Mouse (Mus musculus): ENCODE data around the gene Golga7b.

Gene Golga7b

DNA sequence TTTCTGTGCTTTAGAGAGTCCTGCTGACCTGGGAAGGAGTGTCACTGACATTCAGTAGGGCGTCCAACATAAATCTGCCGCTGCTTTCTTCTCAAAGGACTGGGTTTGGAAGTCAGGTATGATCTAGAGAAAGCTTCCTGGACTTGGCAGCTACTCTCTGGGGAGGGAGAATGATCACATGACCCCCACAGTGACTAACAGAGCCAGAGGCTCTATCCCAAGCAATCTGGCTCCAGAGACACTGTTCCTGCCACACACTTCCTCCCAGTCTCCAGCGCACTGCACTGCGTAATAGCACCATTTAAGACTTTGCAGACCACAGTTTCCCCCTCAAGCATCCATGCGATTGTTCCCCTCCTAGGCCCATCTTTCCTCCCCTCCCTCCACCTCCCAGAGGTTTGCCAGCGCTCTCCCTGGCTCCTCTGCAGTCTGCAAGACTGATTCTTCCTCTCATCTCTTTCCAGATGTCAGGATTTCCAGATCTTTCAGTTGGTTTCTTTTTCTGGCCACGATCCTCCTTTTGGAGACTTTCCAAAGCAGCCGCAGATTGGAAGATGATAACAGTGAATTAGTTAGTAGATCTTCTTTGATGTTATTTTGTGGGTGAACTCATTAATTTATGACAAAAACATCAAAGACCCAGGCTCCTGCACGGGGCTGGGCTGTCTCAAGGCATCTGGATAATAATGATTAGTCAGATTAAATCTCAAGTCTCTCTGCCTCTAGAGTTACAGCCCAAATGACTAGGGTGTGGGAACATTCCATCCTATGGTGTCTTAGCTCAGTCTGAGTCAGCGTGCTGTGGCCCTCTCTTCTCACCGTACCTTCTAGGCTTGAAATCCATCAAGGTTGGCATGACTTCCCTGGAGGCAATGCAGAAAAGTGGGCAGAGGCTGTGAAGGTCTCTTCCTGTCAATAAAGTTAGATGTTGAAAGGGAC lies 2.9 kb downstream of the Golga7b start:
- no peak for DNase-seq (ENCODE audit: low spot score)

DNA sequence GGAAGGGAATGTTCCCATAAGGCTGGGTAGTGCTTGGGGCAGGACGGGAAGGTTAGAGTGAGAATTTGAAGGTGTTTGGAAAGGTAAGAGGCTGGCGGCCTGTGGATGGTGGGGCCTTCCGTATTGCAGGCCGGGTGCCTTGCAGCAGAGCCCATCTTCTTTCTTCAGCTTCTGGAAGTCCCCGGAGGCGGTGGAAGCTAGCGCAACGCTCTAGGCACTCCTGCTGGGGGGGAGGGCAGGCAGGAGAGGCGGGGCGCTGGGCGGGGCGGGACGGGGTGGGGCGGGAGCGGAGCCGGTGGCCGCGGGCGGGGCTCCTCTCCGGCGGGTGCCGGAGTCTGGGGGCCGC lies 8.0 kb downstream of the Golga7b start:
- DNase-seq (ENCODE audit: low spot score), result no peak

- no peak for DNase-seq (ENCODE audit: low spot score)
Observed at GRCm38 (mm10) chr19:42255784-42256610, 8.6 kb downstream of the Golga7b start.

DNA sequence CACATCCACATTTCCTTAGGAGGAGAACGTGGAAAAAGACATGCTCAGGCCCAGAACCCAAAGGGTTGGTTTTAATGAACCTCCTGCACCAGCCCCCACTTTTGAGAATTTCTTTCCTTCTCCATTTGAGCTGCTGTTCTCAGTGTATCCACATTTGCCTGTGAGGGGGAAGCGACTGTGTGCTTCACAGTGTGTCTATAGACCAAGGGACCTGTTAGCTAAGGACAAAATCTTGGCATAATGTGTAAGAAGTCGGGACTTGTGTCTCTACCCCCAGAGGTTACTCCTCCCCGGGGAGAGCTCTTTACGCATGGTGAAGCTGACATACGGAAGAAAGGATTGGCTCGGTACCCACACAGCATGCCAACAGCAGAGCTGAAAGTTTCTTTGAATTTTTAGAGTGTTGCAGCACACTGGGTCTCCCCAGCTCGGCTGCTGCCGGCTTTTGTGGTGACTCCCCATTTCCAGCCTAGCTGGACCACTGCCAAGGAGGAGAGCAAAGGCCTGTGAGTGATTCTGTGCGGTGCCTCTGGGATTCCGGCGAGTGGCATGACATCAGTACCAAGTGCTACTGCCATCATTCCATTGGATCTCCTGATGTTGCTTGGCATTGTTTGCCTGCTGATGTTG lies 9.4 kb downstream of the Golga7b start:
- no peak for DNase-seq (ENCODE audit: low spot score)

GRCm38 (mm10) chr19:42257241-42257635 lies 9.9 kb downstream of the Golga7b start:
- DNase-seq (ENCODE audit: low spot score), result no peak

DNA sequence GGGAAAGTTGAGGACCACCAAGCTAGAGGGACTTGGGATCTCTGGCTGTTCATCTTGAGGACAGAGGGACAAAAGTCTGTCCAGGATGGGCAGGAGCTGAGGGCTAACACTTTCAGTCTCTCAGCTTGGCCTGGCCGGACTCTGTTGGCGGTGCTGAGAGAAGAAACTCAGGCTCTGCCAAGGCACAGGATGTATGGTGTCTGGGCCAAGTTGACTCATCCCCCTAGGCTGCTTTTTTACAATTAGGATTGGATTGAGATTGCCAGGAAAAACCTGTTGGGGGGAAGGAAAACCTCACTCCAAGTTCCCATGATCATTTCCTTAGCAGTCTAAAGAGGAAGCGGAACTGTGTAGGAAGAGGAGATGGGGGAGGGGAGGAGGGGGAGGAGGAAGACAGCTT lies 10.7 kb downstream of the Golga7b start:
- DNase-seq (ENCODE audit: low spot score), result no peak

DNA sequence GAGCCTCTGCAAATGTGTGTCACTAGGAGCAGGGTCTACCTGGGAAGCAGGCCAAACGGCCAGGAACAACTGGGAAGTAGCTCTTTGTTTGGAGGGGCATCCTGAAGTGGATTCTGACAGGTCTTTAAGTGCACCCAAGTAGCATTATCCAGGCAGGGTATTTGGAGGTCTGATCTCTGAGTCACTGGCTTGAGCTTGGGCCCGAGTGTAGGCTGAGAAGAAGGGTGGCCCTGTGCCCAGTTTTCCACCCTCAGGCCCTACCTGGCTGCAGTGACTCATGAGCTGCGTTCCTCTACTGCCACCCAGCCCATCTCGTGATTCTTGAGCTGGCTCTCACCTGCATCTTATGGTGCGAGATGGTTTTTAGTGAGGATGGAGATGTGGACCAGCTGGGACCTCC lies 11.2 kb downstream of the Golga7b start:
- no peak for DNase-seq (ENCODE audit: low spot score)

- no peak for DNase-seq (ENCODE audit: low spot score)
Observed at GRCm38 (mm10) chr19:42260486-42260885, 13.1 kb downstream of the Golga7b start.

DNA sequence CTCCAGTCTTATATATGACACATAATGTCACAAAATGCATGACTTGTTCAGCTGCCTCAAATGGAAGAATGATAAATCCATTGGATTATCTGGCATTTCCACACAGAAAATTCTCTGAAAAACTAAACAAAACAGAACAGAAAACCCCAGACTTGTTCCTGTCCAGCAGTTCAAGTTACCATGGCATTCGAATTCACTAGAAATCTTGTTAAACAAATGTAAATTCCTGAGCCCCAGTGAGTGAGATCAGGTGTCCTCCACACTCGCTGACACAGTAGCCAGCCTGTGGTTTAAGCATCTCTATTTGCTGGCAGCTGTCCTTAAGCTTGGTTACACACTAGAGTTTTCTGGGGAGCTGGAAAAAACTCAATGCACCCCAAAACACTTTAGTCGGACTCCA lies 16.1 kb downstream of the Golga7b start:
- no peak for DNase-seq (ENCODE audit: low spot score)

DNA sequence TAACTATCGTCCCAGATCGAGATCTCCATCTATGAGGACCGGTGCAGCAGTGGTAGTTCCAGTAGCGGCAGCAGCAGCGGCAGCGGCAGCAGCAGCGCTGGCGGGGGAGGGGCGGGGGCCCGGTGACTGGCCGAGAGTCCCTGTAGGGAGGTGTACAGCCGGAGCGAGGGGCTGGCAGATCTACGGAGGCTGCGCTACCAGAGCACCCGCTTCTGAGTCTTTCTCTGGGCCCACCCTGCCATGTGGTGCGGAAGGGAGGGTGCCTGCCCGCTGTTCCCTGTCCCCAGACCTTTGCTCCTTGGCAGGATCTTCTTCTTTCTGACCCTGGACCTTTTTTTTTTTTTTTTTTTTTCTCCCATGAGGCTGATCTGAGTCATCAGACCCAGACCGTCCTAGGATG lies 21.0 kb downstream of the Golga7b start:
- DNase-seq (ENCODE audit: low spot score), result no peak

GRCm38 (mm10) chr19:42270119-42270518 lies 22.7 kb downstream of the Golga7b start:
- no peak for DNase-seq (ENCODE audit: low spot score)

- DNase-seq (ENCODE audit: low spot score), result no peak
Observed at GRCm38 (mm10) chr19:42271182-42271581, 23.8 kb downstream of the Golga7b start.

DNA sequence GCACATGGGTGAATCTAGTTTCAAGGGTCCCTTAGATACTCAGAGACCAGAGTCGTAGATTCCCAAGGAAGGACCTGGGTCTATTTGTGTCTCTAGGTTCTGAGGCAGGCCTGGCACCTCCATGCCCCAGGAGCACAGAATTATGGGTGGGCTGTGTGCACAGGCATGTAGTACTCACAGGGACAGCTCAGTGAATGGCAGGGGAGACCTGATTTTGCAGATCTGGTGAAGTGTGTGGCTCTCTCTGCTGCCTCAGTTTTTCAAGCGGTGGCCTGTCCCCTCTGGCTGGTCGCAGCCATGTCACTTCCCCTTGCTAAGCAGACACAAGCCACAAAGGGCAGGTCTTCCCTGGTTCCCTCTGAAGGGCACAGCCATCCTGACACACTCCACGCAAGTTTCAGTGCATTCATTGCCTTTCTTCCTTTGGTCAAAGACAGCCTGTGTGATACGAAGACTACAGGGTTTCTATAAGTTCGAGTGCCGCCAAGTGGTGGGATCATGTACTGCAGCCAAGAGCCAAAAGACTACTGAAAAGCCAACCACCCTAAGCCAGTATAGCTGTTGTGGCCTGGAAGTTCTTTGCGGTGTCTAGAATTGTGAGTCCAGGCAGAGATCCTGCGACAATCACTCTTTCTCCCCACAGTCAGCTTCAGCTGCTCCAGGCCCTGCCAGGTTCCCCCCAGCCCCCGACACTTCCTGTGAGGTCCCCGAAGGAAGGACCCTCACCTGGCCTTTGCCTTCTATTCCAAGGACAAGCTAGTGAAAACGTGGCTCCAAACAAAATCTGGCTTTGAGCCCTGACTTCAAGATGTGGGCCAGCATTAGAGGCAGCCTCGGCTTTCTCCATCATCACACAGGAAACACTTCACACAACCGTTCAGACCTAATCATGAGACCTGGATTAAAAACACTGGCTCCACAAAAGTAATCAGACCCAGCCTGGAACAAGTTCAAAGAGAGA lies 24.9 kb downstream of the Golga7b start:
- DNase-seq (ENCODE audit: low spot score), result peak; percentile 79

- DNase-seq (ENCODE audit: low spot score), result no peak
Observed at GRCm38 (mm10) chr19:42277288-42277687, 29.9 kb downstream of the Golga7b start.

DNA sequence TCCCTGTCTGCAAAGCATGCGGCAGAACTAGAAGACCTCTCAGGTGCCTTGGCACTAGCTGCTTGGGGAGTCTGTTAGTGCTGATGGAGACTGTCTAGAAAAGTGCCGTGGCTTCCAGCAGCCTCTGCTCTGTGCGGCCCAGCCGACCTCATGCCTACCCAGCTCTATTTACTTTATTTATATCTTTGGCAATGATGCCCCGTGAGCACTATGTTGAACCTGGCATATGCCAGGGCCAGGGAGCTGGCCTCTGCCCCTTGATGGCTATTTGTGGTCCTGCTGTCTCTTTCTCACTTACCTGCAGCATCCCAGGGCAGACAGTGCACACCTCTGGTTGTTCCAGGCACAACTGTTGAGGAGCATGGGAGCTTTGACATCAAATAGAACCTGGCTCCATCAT lies 31.1 kb downstream of the Golga7b start:
- DNase-seq (ENCODE audit: low spot score), result no peak

GRCm38 (mm10) chr19:42279611-42280010 lies 32.2 kb downstream of the Golga7b start:
- DNase-seq (ENCODE audit: low spot score), result no peak

DNA sequence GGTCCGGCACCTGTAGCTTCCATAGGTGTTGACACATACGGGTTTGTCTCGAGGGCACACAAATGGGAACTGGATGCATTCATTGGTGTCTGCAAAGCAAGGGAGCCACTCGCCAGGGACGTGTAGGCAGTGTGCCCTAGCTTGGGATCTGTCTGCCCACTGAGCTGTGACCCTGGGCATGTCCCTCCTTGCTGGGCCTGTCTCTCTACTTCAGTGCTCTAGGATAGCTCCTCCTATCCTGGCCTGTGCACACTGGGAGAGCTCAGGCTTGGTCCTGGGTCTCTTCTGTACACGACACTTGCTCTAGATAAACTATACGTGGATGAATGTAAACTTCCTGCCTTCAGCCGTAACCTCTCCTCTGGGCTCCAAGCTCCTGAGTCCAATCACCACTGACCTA lies 36.8 kb downstream of the Golga7b start:
- no peak for DNase-seq (ENCODE audit: low spot score)

DNA sequence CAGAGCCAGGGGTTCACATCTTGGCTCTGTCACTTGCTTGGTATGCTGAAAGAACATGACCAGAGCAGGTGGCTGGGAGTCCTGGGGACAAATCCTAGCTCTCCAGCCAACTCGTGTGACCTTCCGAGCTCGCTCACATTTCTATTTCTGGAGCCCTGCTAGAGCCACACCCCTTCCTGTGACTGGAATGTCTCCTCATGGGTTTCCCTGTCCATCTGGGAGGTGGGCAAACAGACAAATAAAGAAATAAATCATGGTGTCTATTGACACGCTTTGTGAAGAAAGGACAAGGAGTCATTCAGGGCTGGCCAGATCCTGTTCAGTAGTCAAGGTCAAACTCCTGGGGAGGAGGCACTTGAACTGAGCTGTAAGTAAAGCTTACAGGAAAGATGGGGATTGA lies 41.0 kb downstream of the Golga7b start:
- DNase-seq (ENCODE audit: low spot score), result no peak

DNA sequence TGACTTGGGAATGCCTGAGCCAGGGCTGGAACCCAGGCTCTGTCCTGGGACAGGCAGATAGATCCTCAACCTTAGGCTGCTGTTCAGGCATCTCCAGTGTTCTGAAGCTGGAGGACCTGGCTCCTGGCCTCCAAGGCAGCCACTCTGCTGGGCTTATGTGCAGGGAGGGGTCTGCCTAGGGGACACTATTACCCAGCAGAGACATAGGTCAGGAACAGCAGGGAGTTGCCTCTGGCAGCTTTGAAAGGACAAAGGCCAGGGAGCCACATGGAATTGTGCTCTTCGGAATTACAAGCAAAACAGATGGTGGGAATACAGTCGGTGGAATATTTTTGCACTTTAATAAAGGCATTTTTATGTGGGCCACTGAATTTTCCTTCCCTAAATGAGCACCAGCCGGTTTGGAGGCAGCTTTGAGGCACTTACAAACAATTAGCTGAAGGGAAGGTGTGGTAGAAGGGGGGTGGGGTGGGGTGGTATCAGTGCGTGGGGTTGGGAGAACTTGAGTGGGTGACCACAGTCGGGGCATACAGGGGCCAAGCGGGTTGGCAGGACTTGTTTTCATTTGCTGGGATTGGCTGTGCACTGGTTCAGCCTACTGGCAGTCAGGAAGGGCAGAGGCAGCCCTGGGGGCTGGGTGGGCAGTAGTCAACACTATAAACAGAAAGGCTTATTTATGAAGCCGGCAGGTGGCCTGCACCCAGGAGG lies 43.7 kb downstream of the Golga7b start:
- no peak for DNase-seq (ENCODE audit: low spot score)

DNA sequence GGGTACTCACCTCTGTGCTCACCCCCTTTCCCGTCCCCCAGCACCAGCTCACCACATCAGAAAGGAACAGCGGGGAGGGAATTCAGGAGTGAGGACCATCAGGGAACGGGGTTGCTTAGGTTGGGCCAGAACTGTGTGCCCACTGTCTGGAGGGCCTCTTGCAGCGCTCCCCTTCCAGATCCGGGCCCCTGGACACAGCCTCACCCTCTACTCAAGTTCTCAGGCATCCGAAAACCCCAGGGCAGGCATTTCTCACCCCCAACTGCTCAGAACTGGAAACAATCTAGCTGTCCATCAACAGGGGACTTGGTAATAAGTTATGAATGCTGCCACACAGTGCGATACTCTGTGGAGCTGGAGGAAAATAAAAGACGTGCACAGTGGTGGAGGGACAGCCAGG lies 44.7 kb downstream of the Golga7b start:
- DNase-seq (ENCODE audit: low spot score), result no peak

GRCm38 (mm10) chr19:42293216-42293615 lies 45.8 kb downstream of the Golga7b start:
- no peak for DNase-seq (ENCODE audit: low spot score)

All from left cerebral cortex, adult 11 months (tissue).